Mouse (Mus musculus) bone marrow macrophage, adult 2 months (primary cell): ENCODE measurements around the gene Uhrf2.

ENCODE experiments used
- CTCF ChIP-seq: IDR thresholded peaks from 2 replicates; pipeline ENCODE4 v1.5.1; 2012; ENCODE audit warnings: low read depth, mild to moderate bottlenecking, low read length, moderate library complexity
- POLR2A ChIP-seq: IDR thresholded peaks from 2 replicates; pipeline ENCODE4 v1.6.1; 2012; ENCODE audit warnings: mild to moderate bottlenecking, low read depth, low read length, borderline replicate concordance

- TF ChIP-seq CTCF (no peak), POLR2A (no peak)
Observed at GRCm38 (mm10) chr19:30115606-30116005, 85.3 kb downstream of the Uhrf2 start.
